Mouse (Mus musculus) MEL-GATA-1-ER (cell line): ENCODE results near the gene Ppp4c.

Experiments used
- DNase-seq: peaks from one replicate; pipeline ENCODE4 v3.0.0-alpha.2; 2012; ENCODE audit warnings: low read depth; ENCODE audit errors: extremely low read depth

Gene Ppp4c

DNA sequence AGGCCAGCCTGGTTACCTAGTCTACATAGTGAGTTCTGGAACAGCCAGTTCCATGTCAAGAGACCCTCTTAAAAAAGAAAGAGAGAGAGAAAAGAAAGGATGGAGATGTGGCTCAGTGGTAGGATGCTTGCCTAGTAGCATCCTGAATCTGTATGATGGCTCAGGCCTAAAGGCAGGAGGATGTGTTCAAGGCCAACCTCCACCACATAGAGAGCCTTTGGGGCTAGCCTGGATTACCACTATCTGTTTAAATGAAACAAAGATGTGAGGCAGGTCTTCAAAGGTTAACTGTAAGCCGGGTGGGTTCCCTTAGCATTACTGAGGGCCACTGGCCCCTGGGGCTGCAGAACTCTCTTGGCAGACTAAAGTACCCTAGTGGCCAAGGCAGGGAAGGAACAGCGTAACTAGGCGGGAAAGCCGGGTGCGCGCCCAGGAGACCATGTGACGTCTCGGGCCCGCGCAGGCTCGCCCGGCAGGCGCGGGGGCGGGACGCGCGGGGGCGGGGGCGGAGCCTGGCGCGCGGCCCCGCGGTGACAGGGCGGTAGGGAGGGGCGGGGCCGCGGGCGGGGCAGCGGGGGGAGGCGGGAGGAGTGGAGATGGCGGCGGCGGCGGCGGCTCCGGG lies 33.1 kb downstream of the Ppp4c start, which contains the start of gene Mapk3:
Gene Mapk3, plus strand, starts transcription at position 552 of the 622 bp plus-strand sequence.
- DNase-seq = peak; percentile 82

DNA sequence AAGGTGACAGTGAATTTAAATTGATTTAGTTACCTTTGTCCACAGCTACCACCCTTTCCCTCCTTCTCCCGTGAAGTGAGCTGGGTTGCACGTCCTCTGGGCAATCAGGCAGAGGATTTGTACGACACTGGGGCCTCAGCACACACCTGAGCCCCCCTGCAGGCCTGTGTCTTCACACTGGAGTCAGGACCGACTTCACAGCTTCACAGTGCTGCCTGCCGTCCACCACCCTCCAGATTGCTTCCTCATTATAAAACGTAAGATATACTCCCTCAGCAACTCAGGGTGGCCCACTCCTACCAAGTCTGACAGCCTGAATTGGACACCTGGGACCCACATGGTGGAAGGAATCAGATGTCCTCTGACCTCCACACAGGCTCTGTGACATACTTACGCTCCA lies 33.8 kb downstream of the Ppp4c start:
- DNase-seq = no peak

DNA sequence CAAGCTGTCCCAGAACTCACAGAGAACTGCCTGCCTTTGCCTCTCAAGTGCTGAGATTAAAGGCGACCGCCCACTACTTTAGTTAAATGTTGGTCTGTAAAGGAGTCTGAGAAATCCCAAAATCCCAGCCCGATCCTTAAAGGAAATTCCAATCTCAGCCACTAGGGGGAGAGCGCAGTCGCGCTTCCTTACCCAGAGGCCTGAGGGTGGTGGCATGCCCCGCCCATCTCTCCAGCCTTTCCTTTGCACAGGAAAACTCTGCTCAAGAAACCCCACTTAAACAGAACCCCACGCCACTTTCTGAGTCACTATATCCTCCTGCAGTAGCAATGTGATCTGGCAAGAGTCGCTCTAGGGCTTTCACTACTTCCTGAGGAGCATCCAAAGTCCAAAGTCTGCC lies 37.4 kb downstream of the Ppp4c start:
- DNase-seq = peak; percentile 59

DNA sequence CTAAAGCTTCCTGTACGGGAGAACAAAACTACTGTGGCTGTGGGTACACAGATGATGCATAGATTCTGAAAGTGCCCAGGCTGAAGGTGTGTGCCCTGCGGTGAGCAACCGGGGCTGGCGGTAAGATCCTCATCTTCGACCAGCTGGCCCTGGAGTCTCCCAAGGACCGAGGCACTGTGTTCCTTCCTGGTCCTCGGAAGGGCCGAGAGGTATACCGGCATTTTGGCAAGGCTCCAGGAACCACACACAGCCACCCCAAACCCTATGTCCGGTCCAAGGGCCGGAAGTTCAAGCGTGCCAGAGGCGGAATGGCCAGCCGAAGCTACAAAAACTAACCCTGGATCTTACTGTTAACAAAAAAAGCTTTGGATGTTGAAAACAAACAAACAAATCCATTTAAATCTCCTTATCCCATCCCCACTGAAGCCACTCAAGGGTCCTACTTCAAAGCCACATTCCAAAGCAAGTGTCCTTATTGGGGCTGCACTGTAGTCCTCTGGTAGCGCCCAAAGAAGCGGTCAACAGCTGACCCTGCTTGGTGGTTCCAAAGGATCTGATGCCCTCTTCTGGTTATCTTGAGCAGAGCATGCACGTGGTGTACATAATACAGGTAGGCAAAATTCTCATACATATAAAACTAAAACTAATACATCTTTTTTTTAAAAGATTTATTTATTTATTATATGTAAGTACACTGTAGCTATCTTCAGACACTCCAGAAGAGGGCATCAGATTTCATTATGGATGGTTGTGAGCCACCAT lies 42.5 kb downstream of the Ppp4c start:
- DNase-seq = no peak

DNA sequence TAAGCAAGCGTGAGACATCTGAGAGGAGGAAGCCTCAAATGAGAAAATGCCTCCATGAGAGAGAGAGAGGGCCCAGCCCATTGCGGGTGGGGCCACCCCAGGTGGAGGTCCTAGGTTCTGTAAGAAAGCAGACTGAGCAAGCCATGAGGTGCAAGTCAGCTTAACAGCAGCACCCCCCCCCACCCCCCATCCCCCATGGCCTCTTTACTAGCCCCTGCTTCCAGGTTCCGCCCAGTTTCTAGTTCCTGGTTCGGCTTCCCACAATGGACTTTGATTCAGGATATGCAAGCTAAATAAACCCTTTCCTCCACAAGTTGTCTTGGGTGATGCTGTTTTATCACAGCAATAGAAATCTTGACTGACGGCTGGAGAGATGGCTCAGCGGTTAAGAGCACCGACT lies 43.5 kb downstream of the Ppp4c start:
- DNase-seq = no peak

DNA sequence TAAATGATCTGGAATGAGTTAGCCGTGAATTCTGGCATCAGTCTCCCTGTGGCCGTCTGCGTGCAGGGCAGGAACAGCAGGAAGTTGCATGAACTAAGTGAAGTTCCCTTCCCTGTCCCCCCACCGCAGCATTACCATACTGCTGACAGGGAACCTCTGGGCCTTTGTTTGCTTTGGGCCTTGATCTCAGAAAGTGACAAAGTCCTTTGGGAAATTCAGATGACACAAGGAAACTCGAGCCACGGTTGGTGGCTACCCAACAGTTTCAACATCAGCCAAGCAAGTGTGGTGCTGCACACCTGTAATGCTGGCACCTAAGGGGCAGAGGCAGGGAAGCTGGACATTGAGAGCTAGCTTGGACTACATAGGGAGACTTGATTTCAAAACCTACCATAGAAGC lies 45.5 kb downstream of the Ppp4c start:
- no peak for DNase-seq

DNA sequence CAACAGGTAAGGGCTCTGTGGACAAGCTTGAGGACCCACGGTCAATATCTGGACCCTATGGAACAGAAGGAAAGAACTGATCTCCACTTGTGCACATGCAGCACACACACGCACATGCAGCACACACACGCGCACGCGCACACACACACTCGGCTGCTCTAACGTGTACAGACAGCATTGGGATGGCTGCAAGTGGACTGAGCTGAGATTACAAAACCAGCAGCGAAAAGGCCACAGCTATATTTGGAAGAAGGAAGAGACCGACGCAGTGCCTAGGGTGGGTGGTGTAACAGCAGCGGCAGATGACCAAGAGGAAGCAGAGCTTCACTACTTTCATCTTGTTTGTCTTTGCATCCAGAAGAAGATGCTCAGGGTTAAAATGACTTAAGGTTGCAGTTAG lies 46.2 kb downstream of the Ppp4c start:
- DNase-seq = no peak

DNA sequence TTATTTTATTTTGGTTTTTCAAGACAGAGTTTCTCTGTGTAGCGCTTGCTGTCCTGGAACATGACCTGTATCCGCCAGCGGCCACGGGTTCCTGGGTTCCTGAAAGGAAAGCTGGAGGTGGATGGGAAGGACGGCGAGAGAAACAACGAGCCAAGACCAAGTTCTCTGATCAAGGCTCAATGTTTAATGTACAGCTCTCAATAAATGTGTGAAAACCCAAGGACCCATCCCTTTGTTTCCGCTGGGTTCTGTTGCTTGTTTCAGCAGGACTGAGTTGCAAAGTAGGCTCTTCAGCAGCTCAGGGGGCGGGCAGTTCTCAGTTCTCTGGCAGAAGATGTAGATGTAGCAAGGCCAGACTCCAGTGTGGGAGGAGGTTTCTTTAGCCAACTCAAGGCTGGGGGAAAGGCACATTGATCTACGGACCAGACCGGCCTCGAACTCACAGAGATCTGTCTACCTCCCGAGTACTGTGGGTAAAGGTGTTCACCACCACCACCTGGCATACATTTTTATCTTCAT lies 50.3 kb downstream of the Ppp4c start:
- DNase-seq = no peak

DNA sequence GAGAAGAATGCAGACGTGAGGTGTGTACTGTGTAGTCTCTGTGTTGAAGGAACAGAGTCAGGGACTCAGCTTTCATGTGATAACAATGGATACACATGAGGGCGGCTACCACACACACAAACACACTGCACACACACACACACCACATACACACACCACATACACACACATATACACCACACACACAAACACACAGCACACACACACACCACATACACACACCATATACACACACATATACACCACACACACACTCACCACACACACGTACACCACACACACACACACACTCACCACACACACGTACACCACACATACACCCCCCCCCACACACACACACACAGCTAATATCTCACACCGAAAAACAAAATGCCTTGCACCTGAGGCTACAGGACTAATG lies 50.8 kb downstream of the Ppp4c start:
- DNase-seq = no peak

DNA sequence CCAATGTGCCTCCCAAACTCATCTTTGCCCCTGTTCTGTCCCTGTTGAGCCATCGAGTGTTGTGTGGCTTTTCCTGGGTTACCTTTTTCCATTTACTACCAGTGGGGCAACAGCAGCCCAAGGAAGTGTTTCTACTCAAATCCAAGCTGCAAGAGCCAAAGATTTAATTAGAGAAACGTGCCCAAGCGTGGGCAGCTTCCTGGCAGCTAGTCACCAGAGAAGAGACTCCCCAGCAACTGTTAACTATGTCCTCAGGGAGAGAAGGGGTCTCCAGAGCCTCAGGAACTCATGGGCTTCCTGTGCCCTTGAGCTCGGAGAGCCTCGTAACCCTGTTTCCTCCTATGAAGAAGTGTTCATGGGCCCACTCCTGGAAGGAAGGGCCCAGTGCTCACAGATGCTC lies 51.3 kb downstream of the Ppp4c start:
- DNase-seq = no peak

DNA sequence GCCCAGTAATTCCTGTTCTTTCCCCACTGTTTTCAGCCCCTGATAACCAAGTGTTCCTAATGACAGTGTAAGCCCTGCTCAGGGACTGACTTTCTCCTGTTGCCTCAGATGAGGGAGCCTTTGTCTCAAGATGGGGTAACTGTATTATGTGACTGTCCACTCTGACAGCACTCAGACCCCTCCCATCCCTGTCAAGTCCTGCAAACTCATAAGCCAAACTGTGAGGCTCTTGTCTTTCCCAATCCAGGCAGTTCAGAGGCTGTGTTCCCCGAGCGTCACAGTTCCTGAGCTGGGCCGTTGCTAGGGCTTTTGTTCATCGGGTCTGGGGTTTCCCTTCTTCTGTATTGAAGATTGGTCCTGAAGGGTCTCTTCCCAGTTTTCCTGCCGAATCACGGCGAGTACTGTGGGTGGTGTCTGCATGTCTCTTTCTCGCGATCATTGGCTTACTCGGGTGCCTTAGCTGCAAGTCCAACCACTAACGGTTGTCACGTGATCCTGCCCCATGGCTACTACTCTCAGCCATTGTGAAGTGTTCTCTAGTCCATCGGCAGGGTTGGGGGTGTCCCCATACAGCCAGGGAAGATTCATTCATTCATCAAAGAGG lies 52.1 kb downstream of the Ppp4c start:
- DNase-seq = no peak

DNA sequence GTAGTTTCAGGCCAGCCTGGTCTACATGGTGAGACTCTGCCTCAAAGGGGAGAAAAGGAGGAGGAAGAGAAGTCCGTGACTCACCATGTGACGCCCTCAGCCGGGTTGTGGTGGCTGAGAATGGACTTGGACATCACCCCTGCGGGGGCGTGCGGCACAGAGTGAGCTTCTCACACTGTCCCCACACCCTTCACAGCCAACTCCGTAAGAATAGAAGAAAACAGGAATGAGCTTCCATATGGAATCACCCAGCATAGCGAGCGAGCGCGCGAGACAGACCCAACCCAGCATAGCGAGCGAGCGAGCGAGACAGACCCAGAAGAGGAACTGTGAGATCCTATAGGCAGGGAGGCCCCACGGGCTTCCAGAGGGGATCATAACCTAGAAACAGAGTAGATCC lies 52.7 kb downstream of the Ppp4c start:
- no peak for DNase-seq

DNA sequence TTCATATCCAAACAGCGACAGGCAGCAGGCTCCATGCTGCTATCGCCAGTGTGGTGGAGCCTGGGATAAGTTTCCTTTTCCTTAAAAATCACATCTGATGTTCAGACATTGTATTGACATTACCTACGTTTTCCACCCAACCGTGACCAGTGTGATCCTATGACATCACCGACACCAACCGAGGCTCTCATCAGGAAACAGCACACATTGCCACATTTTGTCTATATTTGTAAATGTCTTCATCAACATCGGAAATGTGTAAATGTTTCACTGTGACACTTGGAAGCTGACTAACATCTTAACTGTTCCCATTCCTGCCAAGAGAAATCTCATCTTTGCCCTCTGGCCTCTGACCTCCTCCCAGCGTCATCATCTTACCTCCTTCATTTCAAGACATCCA lies 56.2 kb downstream of the Ppp4c start:
- no peak for DNase-seq
